Mouse (Mus musculus): ENCODE measurements around the gene Sgk2. TPM values are rescaled to one million over a fixed set of nuclear protein-coding genes. Genes with fewer than 3 reads are reported as not detected.
A peak's percentile ranks its signal among the peaks of the same experiment; 100 is the strongest.

Gene Sgk2
- total RNA-seq, 2 experiments from 2014 or later: 0.26 to 0.66 TPM

GRCm38 (mm10) chr2:162970896-162971295 is 16.2 kb upstream of the Sgk2 start:
- Histone ChIP-seq H3K4me3 (no peak overlapping the region), H3K27ac (no peak overlapping the region)
- no peak for DNase-seq (ENCODE audit: extremely low spot score in 1 of 2, low spot score in 2 of 2)
- intact Hi-C loops (cut with DNase I): no loop called here
- TF ChIP-seq CTCF (IDR thresholded peaks at IDR 0.05): no peak

GRCm38 (mm10) chr2:162972752-162973151 is 14.4 kb upstream of the Sgk2 start:
- no peak for TF ChIP-seq CTCF (IDR thresholded peaks at IDR 0.05)
- intact Hi-C loops (cut with DNase I): no loop called here
- H3K4me3 ChIP-seq: no peak overlapping the region
- H3K27ac ChIP-seq: no peak overlapping the region
- DNase-seq (ENCODE audit: extremely low spot score in 1 of 2, low spot score in 2 of 2): no peak

GRCm38 (mm10) chr2:162973206-162973605 is 13.9 kb upstream of the Sgk2 start:
- intact Hi-C loops (cut with DNase I): no loop called here

GRCm38 (mm10) chr2:162973637-162974036 is 13.5 kb upstream of the Sgk2 start:
- DNase-seq (ENCODE audit: extremely low spot score in 1 of 2, low spot score in 2 of 2): no peak
- Histone ChIP-seq H3K27ac (no peak overlapping the region), H3K4me3 (no peak overlapping the region)
- intact Hi-C loops (cut with DNase I): no loop called here
- no peak for TF ChIP-seq CTCF (IDR thresholded peaks at IDR 0.05)

More at GRCm38 (mm10) chr2:162973206-162973605, 13.9 kb upstream of the Sgk2 start:
- H3K27ac ChIP-seq: no peak overlapping the region
- DNase-seq (ENCODE audit: extremely low spot score in 1 of 2, low spot score in 2 of 2): no peak
- no peak for TF ChIP-seq CTCF (IDR thresholded peaks at IDR 0.05)
- H3K4me3 ChIP-seq: no peak overlapping the region

- no peak overlapping the region for H3K27ac ChIP-seq
- no peak for DNase-seq (ENCODE audit: extremely low spot score in 1 of 2, low spot score in 2 of 2)
Measured at GRCm38 (mm10) chr2:162975157-162975775, 11.9 kb upstream of the Sgk2 start.

GRCm38 (mm10) chr2:162976001-162976400 is 11.1 kb upstream of the Sgk2 start:
- no peak for TF ChIP-seq CTCF (IDR thresholded peaks at IDR 0.05)
- Histone ChIP-seq H3K4me3 (no peak overlapping the region), H3K27ac (no peak overlapping the region)
- intact Hi-C loops (cut with DNase I): no loop called here
- no peak for DNase-seq (ENCODE audit: extremely low spot score in 1 of 2, low spot score in 2 of 2)

More at GRCm38 (mm10) chr2:162975157-162975775, 11.9 kb upstream of the Sgk2 start:
- intact Hi-C loops (cut with DNase I): no loop called here
- H3K4me3 ChIP-seq: no peak overlapping the region
- no peak for TF ChIP-seq CTCF (IDR thresholded peaks at IDR 0.05)

GRCm38 (mm10) chr2:162984381-162984780 is 2.7 kb upstream of the Sgk2 start:
- no peak overlapping the region for H3K4me3 ChIP-seq
- DNase-seq (ENCODE audit: extremely low spot score in 1 of 2, low spot score in 2 of 2): no peak
- intact Hi-C loops (cut with DNase I): no loop called here
- H3K27ac ChIP-seq: no peak overlapping the region
- no peak for TF ChIP-seq CTCF (IDR thresholded peaks at IDR 0.05)

- DNase-seq (ENCODE audit: extremely low spot score in 1 of 2, low spot score in 2 of 2): no peak
- intact Hi-C loops (cut with DNase I): no loop called here
- H3K4me3 ChIP-seq: no peak overlapping the region
- TF ChIP-seq CTCF (IDR thresholded peaks at IDR 0.05): no peak
- H3K27ac ChIP-seq: no peak overlapping the region
Measured at GRCm38 (mm10) chr2:162985923-162986322, 1.2 kb upstream of the Sgk2 start.

GRCm38 (mm10) chr2:162986764-162987163 is 366 bp upstream of the Sgk2 start:
- intact Hi-C loops (cut with DNase I): no loop called here
- no peak for TF ChIP-seq CTCF (IDR thresholded peaks at IDR 0.05)
- DNase-seq (ENCODE audit: extremely low spot score in 1 of 2, low spot score in 2 of 2): no peak
- no peak overlapping the region for H3K27ac ChIP-seq
- H3K4me3 ChIP-seq: no peak overlapping the region

- TF ChIP-seq CTCF (IDR thresholded peaks at IDR 0.05): no peak
- Histone ChIP-seq H3K27ac (no peak overlapping the region), H3K4me3 (no peak overlapping the region)
- intact Hi-C loops (cut with DNase I): no loop called here
- DNase-seq (ENCODE audit: extremely low spot score in 1 of 2, low spot score in 2 of 2): no peak
Measured at GRCm38 (mm10) chr2:162988235-162988634, 1.1 kb downstream of the Sgk2 start.

GRCm38 (mm10) chr2:162991394-162992083 is 4.4 kb downstream of the Sgk2 start:
- peak overlapping the region; percentile 24; the same call in 1 of the 2 replicates for H3K27ac ChIP-seq
- no peak overlapping the region for H3K4me3 ChIP-seq
- no peak; the same call in 1 of the 2 replicates for TF ChIP-seq CTCF (IDR thresholded peaks at IDR 0.05)
- intact Hi-C loops (cut with DNase I): no loop called here
- no peak for DNase-seq (ENCODE audit: extremely low spot score in 1 of 2, low spot score in 2 of 2)

GRCm38 (mm10) chr2:162992084-162992437 is 4.9 kb downstream of the Sgk2 start:
- no peak for DNase-seq (ENCODE audit: extremely low spot score in 1 of 2, low spot score in 2 of 2)
- H3K27ac ChIP-seq: peak overlapping the region; percentile 24; the same call in 1 of the 2 replicates
- TF ChIP-seq CTCF (IDR thresholded peaks at IDR 0.05): no peak
- H3K4me3 ChIP-seq: no peak overlapping the region
- intact Hi-C loops (cut with DNase I): no loop called here

Data from left cerebral cortex, adult 2 months (tissue).